8 mouse cellular contexts compared by ENCODE assay signal in genomic region chr11:96284041-96284749, GRCm38 (mm10). TPM values are rescaled to one million over a fixed set of nuclear protein-coding genes. Genes with fewer than 3 reads are reported as not detected.
A peak's percentile ranks its signal among the peaks of the same experiment; 100 is the strongest.
DNase-seq lines count a peak whose midpoint lies in the region; ATAC-seq and TF ChIP-seq lines count a peak whose summit lies in the region.

No protein-coding gene starts in this region.

- H3K4me2 ChIP-seq in embryonic facial prominence, embryonic 12.5 days (replicated peaks), result peak overlapping the region; percentile 34; the same call in 1 of the 2 replicates
- peak overlapping the region; percentile 70 for H3K4me2 ChIP-seq in lung, postnatal 0 days (replicated peaks; ENCODE audit: low read depth, low read length)
- H3K4me2 ChIP-seq in stomach, embryonic 16.5 days (ENCODE audit: low read depth, low read length), result peak overlapping the region; percentile 65

- H3K27ac ChIP-seq in embryonic facial prominence, embryonic 12.5 days, result no peak overlapping the region
- peak overlapping the region; percentile 40 for H3K27ac ChIP-seq in lung, postnatal 0 days (ENCODE audit: low read length)
- peak overlapping the region; percentile 90 for H3K27ac ChIP-seq in stomach, embryonic 16.5 days (ENCODE audit: low read length)

- TF ChIP-seq EP300 in lung, postnatal 0 days (IDR thresholded peaks at IDR 0.05), result no peak

- under 1% methylated on average over 47 of the region's 49 CpGs for WGBS in embryonic facial prominence, embryonic 12.5 days
- WGBS in lung, postnatal 0 days, result under 1% methylated on average over 44 of the region's 49 CpGs
- WGBS in stomach, embryonic 16.5 days, result 1% methylated on average over 41 of the region's 49 CpGs

- H3K9me3 ChIP-seq in embryonic facial prominence, embryonic 12.5 days, result no peaks in the 10 kb centered on the region
- H3K9me3 ChIP-seq in lung, postnatal 0 days (ENCODE audit: low read length), result no peaks in the 10 kb centered on the region
- no peaks in the 10 kb centered on the region for H3K9me3 ChIP-seq in stomach, embryonic 16.5 days (replicated peaks; ENCODE audit: control insufficient read depth, low read length)

- no peak for ATAC-seq in embryonic facial prominence, embryonic 12.5 days (ENCODE audit: insufficient number of reproducible peaks, insufficient read depth, low FRiP score, low TSS enrichment)
- ATAC-seq in lung, postnatal 0 days, result peak; percentile 69
- ATAC-seq in stomach, embryonic 16.5 days (ENCODE audit: insufficient read depth, low FRiP score), result peak; percentile 15; the same call in 1 of the 2 replicates
- ATAC-seq in frontal cortex, adult (ENCODE audit: low TSS enrichment), result no peak

- DNase-seq in right cerebral cortex, postnatal 4 days, result peak; percentile 46
- no peak for DNase-seq in right cerebral cortex, postnatal 36 days (ENCODE audit: low spot score in 2 of 2)
- peak; percentile 61 for DNase-seq in induced T-regulatory cell, adult 2 months (ENCODE audit: low read depth)
- DNase-seq in lung, postnatal 0 days (ENCODE audit: low spot score), result peak; percentile 79
- no peak for DNase-seq in cerebellum, adult 18-20 months

- peaks cover 97% of the 10 kb centered on the region for H3K27me3 ChIP-seq in embryonic facial prominence, embryonic 12.5 days
- peaks cover 57% of the 10 kb centered on the region for H3K27me3 ChIP-seq in lung, postnatal 0 days (replicated peaks; ENCODE audit: insufficient read depth, low read length)
- H3K27me3 ChIP-seq in stomach, embryonic 16.5 days (ENCODE audit: control insufficient read depth, insufficient read depth, low read length), result peaks cover 51% of the 10 kb centered on the region

- H3K36me3 ChIP-seq in embryonic facial prominence, embryonic 12.5 days, result no peaks in the 10 kb centered on the region
- no peaks in the 10 kb centered on the region for H3K36me3 ChIP-seq in lung, postnatal 0 days (ENCODE audit: insufficient read depth, low read length)
- no peaks in the 10 kb centered on the region for H3K36me3 ChIP-seq in stomach, embryonic 16.5 days (ENCODE audit: control insufficient read depth, insufficient read depth, low read length)

- TF ChIP-seq CTCF in lung, postnatal 0 days (IDR thresholded peaks at IDR 0.05), result peak; percentile 49

- H3K4me1 ChIP-seq in embryonic facial prominence, embryonic 12.5 days, result 0 out of 2 replicates have a peak, but pooled peaks cover 3% of the 10 kb centered on the region
- H3K4me1 ChIP-seq in lung, postnatal 0 days (ENCODE audit: insufficient read depth, low read depth, low read length), result no peaks in the 10 kb centered on the region
- no peaks in the 10 kb centered on the region for H3K4me1 ChIP-seq in stomach, embryonic 16.5 days (ENCODE audit: control insufficient read depth, insufficient read depth, low read length)

- H3K4me3 ChIP-seq in embryonic facial prominence, embryonic 12.5 days, result peak overlapping the region; percentile 21; the same call in 1 of the 2 replicates
- peak overlapping the region; percentile 47 for H3K4me3 ChIP-seq in lung, postnatal 0 days (ENCODE audit: low read depth, low read length)
- peak overlapping the region; percentile 55 for H3K4me3 ChIP-seq in stomach, embryonic 16.5 days (replicated peaks; ENCODE audit: low read length)

- no peak overlapping the region for H3K9ac ChIP-seq in embryonic facial prominence, embryonic 12.5 days
- peak overlapping the region; percentile 41; the same call in 1 of the 2 replicates for H3K9ac ChIP-seq in lung, postnatal 0 days (replicated peaks; ENCODE audit: low read depth)
- H3K9ac ChIP-seq in stomach, embryonic 16.5 days (ENCODE audit: low read length), result peak overlapping the region; percentile 69

RNA-seq across cellular contexts. Expression of gene Hoxb7, which starts 2.2 kb away (rescaled TPM):
- not detected in 2 replicates for polyA plus RNA-seq in embryonic facial prominence, embryonic 12.5 days (2016; fragmentation: Nextera tagmentation; extraction: Ambion mirVana)
- 1.3 and 1.9 TPM in 2 replicates for polyA plus RNA-seq in lung, postnatal 0 days (2015; fragmentation: Nextera tagmentation; extraction: Ambion mirVana)
- 6.3 and 8.3 TPM in 2 replicates for polyA plus RNA-seq in stomach, embryonic 16.5 days (2015; fragmentation: Nextera tagmentation; extraction: Ambion mirVana)

RNA-seq across cellular contexts. Expression of gene Hoxb8, which starts 2.5 kb away (rescaled TPM):
- not detected in 2 replicates for polyA plus RNA-seq in embryonic facial prominence, embryonic 12.5 days (2016; fragmentation: Nextera tagmentation; extraction: Ambion mirVana)
- polyA plus RNA-seq in lung, postnatal 0 days (2015; fragmentation: Nextera tagmentation; extraction: Ambion mirVana), result 0.23 and 0.35 TPM in 2 replicates
- polyA plus RNA-seq in stomach, embryonic 16.5 days (2015; fragmentation: Nextera tagmentation; extraction: Ambion mirVana), result 0.44 and 1.5 TPM in 2 replicates

RNA-seq across cellular contexts. Expression of gene Hoxb6, which starts 8.1 kb away (rescaled TPM):
- not detected in 2 replicates for polyA plus RNA-seq in embryonic facial prominence, embryonic 12.5 days (2016; fragmentation: Nextera tagmentation; extraction: Ambion mirVana)
- polyA plus RNA-seq in lung, postnatal 0 days (2015; fragmentation: Nextera tagmentation; extraction: Ambion mirVana), result 7.3 and 7.4 TPM in 2 replicates
- polyA plus RNA-seq in stomach, embryonic 16.5 days (2015; fragmentation: Nextera tagmentation; extraction: Ambion mirVana), result 5.6 and 8.3 TPM in 2 replicates

RNA-seq across cellular contexts. Expression of gene Hoxb9, which starts 12.9 kb away (rescaled TPM):
- polyA plus RNA-seq in embryonic facial prominence, embryonic 12.5 days (2016; fragmentation: Nextera tagmentation; extraction: Ambion mirVana), result 0.09 TPM in 2 replicates
- not detected in 2 replicates for polyA plus RNA-seq in lung, postnatal 0 days (2015; fragmentation: Nextera tagmentation; extraction: Ambion mirVana)
- 0.14 and 0.16 TPM in 2 replicates for polyA plus RNA-seq in stomach, embryonic 16.5 days (2015; fragmentation: Nextera tagmentation; extraction: Ambion mirVana)

RNA-seq across cellular contexts. Expression of gene Hoxb5, which starts 18.9 kb away (rescaled TPM):
- polyA plus RNA-seq in embryonic facial prominence, embryonic 12.5 days (2016; fragmentation: Nextera tagmentation; extraction: Ambion mirVana), result 0.38 TPM in 1 of 2 replicates, not detected in the other
- 16.8 and 17.3 TPM in 2 replicates for polyA plus RNA-seq in lung, postnatal 0 days (2015; fragmentation: Nextera tagmentation; extraction: Ambion mirVana)
- 13.8 TPM in 2 replicates for polyA plus RNA-seq in stomach, embryonic 16.5 days (2015; fragmentation: Nextera tagmentation; extraction: Ambion mirVana)

Comparison
In these comparisons a context has a peak if more than half of its experiments do, and no peak if none do; other contexts are left out.
1. DNase-seq: peak in right cerebral cortex, postnatal 4 days (single experiment), induced T-regulatory cell, adult 2 months (single experiment) and lung, postnatal 0 days (single experiment); none in right cerebral cortex, postnatal 36 days (0 of 2) and cerebellum, adult 18-20 months (0 of 2).
2. ATAC-seq: peak in lung, postnatal 0 days (single experiment) and stomach, embryonic 16.5 days (single experiment); none in embryonic facial prominence, embryonic 12.5 days (single experiment) and frontal cortex, adult (single experiment).
3. Peak in every context shown above with its lines, with median percentiles within 50 percentile points of each other: H3K4me2 ChIP-seq and H3K4me3 ChIP-seq.